9 mouse cellular contexts compared by ENCODE assay signal in genomic region chr1:128803433-128804060, GRCm38 (mm10).
DNase-seq lines count a peak whose midpoint lies in the region; ATAC-seq and TF ChIP-seq lines count a peak whose summit lies in the region.
"Had no signal": no experiment of that assay in that cellular context is flagged by ENCODE, and none has a peak within 500 bp of the region (broad histone marks: within the 10 kb centered on the region; RNA-seq: fewer than 3 reads in every experiment).

No protein-coding gene starts in this region.

- 46% methylated on average over 9 of the region's 9 CpGs for WGBS in forebrain, embryonic 11.5 days
- WGBS in hindbrain, embryonic 14.5 days = 21% methylated on average over 9 of the region's 9 CpGs
- WGBS in midbrain, embryonic 12.5 days = 9% methylated on average over 9 of the region's 9 CpGs
- 90% methylated on average over 9 of the region's 9 CpGs for WGBS in thymus, adult 2 months

- H3K4me2 ChIP-seq in forebrain, embryonic 11.5 days (ENCODE audit: low read depth, low read length, severe bottlenecking) = no peak overlapping the region
- no peak overlapping the region for H3K4me2 ChIP-seq in hindbrain, embryonic 14.5 days (replicated peaks)
- H3K4me2 ChIP-seq in midbrain, embryonic 12.5 days (replicated peaks) = peak overlapping the region; percentile 24

- H3K4me1 ChIP-seq in forebrain, embryonic 11.5 days (replicated peaks; ENCODE audit: control insufficient read depth, insufficient read depth, low read length) = peaks cover 8% of the 10 kb centered on the region; the same call in 1 of the 2 replicates
- H3K4me1 ChIP-seq in hindbrain, embryonic 14.5 days (replicated peaks; ENCODE audit: control insufficient read depth, insufficient read depth, low read length) = peaks cover 30% of the 10 kb centered on the region
- peaks cover 34% of the 10 kb centered on the region for H3K4me1 ChIP-seq in midbrain, embryonic 12.5 days
- peaks cover 5% of the 10 kb centered on the region for H3K4me1 ChIP-seq in thymus, adult 2 months (replicated peaks; ENCODE audit: control insufficient read depth, insufficient read depth, low read length)

- peak; percentile 72 for ATAC-seq in forebrain, embryonic 11.5 days (replicated peaks; ENCODE audit: low FRiP score)
- ATAC-seq in hindbrain, embryonic 14.5 days (ENCODE audit: low FRiP score) = peak; percentile 52; the same call in 1 of the 2 replicates
- peak; percentile 69 for ATAC-seq in midbrain, embryonic 12.5 days (ENCODE audit: low FRiP score, low read depth)
- no peak for ATAC-seq in megakaryocyte-erythroid progenitor cell, adult 5-6 weeks (replicated peaks; ENCODE audit: low FRiP score, low TSS enrichment, poor library complexity, severe bottlenecking)

- peak overlapping the region; percentile 10; the same call in 1 of the 2 replicates for H3K9ac ChIP-seq in forebrain, embryonic 11.5 days (ENCODE audit: low read length)
- H3K9ac ChIP-seq in hindbrain, embryonic 14.5 days = no peak overlapping the region
- H3K9ac ChIP-seq in midbrain, embryonic 12.5 days (replicated peaks) = peak overlapping the region; percentile 8; the same call in 1 of the 2 replicates
- H3K9ac ChIP-seq: liver, embryonic 14.5 days had no signal

- no peak overlapping the region for H3K4me3 ChIP-seq in forebrain, embryonic 11.5 days (ENCODE audit: low read depth, low read length)
- no peak overlapping the region for H3K4me3 ChIP-seq in hindbrain, embryonic 14.5 days (replicated peaks; ENCODE audit: low read length)
- no peak overlapping the region for H3K4me3 ChIP-seq in midbrain, embryonic 12.5 days
- no peak overlapping the region for H3K4me3 ChIP-seq in thymus, adult 2 months (ENCODE audit: control insufficient read depth, insufficient read depth, low read length)

- TF ChIP-seq POLR2A in thymus, adult 2 months (IDR thresholded peaks at IDR 0.05; ENCODE audit: control insufficient read depth, extremely low read depth, insufficient read depth, low read length, poor library complexity) = no peak

- peak; percentile 52 to 56 for DNase-seq in layer of hippocampus, postnatal 10 days (ENCODE audit: low spot score in 2 of 2)
- no peak for DNase-seq in layer of hippocampus, postnatal 36 days
- peak; percentile 53 for DNase-seq in forebrain, embryonic 11.5 days (ENCODE audit: low spot score)
- DNase-seq in hindbrain, embryonic 14.5 days (ENCODE audit: low spot score) = no peak
- no peak for DNase-seq in spleen, adult 12 weeks (ENCODE audit: low spot score)
- no peak for DNase-seq in thymus, adult 2 months

- H3K36me3 ChIP-seq in forebrain, embryonic 11.5 days (ENCODE audit: control insufficient read depth, insufficient read depth, low read length) = no peaks in the 10 kb centered on the region
- no peaks in the 10 kb centered on the region for H3K36me3 ChIP-seq in hindbrain, embryonic 14.5 days (replicated peaks; ENCODE audit: control insufficient read depth, insufficient read depth)
- H3K36me3 ChIP-seq in midbrain, embryonic 12.5 days = no peaks in the 10 kb centered on the region
- H3K36me3 ChIP-seq in thymus, adult 2 months (ENCODE audit: control insufficient read depth, insufficient read depth, low read length) = no peaks in the 10 kb centered on the region

- no peaks in the 10 kb centered on the region for H3K27me3 ChIP-seq in forebrain, embryonic 11.5 days (ENCODE audit: control insufficient read depth, insufficient read depth, low read length)
- no peaks in the 10 kb centered on the region for H3K27me3 ChIP-seq in hindbrain, embryonic 14.5 days (ENCODE audit: control insufficient read depth, insufficient read depth, low read length)
- peaks cover 3% of the 10 kb centered on the region; the same call in 1 of the 2 replicates for H3K27me3 ChIP-seq in midbrain, embryonic 12.5 days
- H3K27me3 ChIP-seq in thymus, adult 2 months (ENCODE audit: control insufficient read depth, insufficient read depth, low read length) = no peaks in the 10 kb centered on the region

- no peak overlapping the region for H3K27ac ChIP-seq in forebrain, embryonic 11.5 days (ENCODE audit: low read depth, low read length)
- no peak overlapping the region; the same call in 1 of the 2 replicates for H3K27ac ChIP-seq in hindbrain, embryonic 14.5 days
- H3K27ac ChIP-seq in midbrain, embryonic 12.5 days (replicated peaks) = peak overlapping the region; percentile 80
- H3K27ac ChIP-seq in thymus, adult 2 months (ENCODE audit: control insufficient read depth, insufficient read depth, low read length) = no peak overlapping the region
- H3K27ac ChIP-seq: liver, embryonic 14.5 days had no signal

- TF ChIP-seq CTCF in thymus, adult 2 months (IDR thresholded peaks at IDR 0.05; ENCODE audit: borderline replicate concordance, control insufficient read depth, extremely low read depth, insufficient read depth, low read length, poor library complexity) = no peak

- no peaks in the 10 kb centered on the region for H3K9me3 ChIP-seq in forebrain, embryonic 11.5 days (ENCODE audit: control insufficient read depth, low read length)
- no peaks in the 10 kb centered on the region for H3K9me3 ChIP-seq in hindbrain, embryonic 14.5 days (ENCODE audit: control insufficient read depth, low read length)
- H3K9me3 ChIP-seq in midbrain, embryonic 12.5 days = no peaks in the 10 kb centered on the region

Comparison
In these comparisons a context has a peak if more than half of its experiments do, and no peak if none do; other contexts are left out.
1. DNase-seq: peak in layer of hippocampus, postnatal 10 days (2 of 2) and forebrain, embryonic 11.5 days (single experiment); none in layer of hippocampus, postnatal 36 days (0 of 2), hindbrain, embryonic 14.5 days (single experiment), spleen, adult 12 weeks (single experiment) and thymus, adult 2 months (single experiment).